Mouse (Mus musculus) heart, adult 2 months (tissue): ENCODE results near the gene Tmem183a. TPM values are rescaled to one million over a fixed set of nuclear protein-coding genes. Genes with fewer than 3 reads are reported as not detected.

Experiments
- DNase-seq, 2 experiments: peaks; one replicate each; pipeline ENCODE4 v3.0.0; 2021
- H3K27ac ChIP-seq: fragments of 200-600 bp; 2 replicates; pipeline ENCODE4 v1.8.1; 2022
- H3K27me3 ChIP-seq: fragments of 200-500 bp; 2 replicates; pipeline ENCODE4 v1.6.1; 2012; ENCODE audit warnings: mild to moderate bottlenecking, low read length, inconsistent platforms, mixed read lengths; ENCODE audit not compliant: control insufficient read depth, insufficient read depth
- H3K36me3 ChIP-seq: fragments of 200-500 bp; 2 replicates; pipeline ENCODE4 v1.6.1; 2012; ENCODE audit warnings: low read length, inconsistent platforms; ENCODE audit not compliant: control insufficient read depth, insufficient read depth
- H3K4me1 ChIP-seq: fragments of 200-500 bp; 2 replicates; pipeline ENCODE4 v1.6.1; 2011; ENCODE audit warnings: low read length; ENCODE audit not compliant: control insufficient read depth, insufficient read depth
- H3K4me3 ChIP-seq: fragments of 200-600 bp; 2 replicates; pipeline ENCODE4 v1.8.1; 2022
- H3K79me2 ChIP-seq: fragments of 200-500 bp; replicated peaks from 2 replicates; pipeline ENCODE4 v1.6.1; 2012; ENCODE audit warnings: mild to moderate bottlenecking, inconsistent platforms, low read length, moderate library complexity, mixed read lengths; ENCODE audit not compliant: control insufficient read depth, insufficient read depth
- H3K9ac ChIP-seq: fragments of 200-500 bp; 2 replicates; pipeline ENCODE4 v1.6.1; 2012; ENCODE audit warnings: low read depth, mild to moderate bottlenecking, control low read depth, inconsistent platforms, low read length, mixed read lengths
- CTCF ChIP-seq: fragments of 200-600 bp; IDR thresholded peaks from 2 replicates; pipeline ENCODE4 v1.8.1; 2022; ENCODE audit warnings: antibody characterized with exemption, mild to moderate bottlenecking, moderate library complexity
- EP300 ChIP-seq: fragments of 200-500 bp; IDR thresholded peaks from 2 replicates; pipeline ENCODE4 v1.6.1; 2011; ENCODE audit warnings: low read depth, low read length, control low read depth; ENCODE audit not compliant: insufficient read depth
- POLR2A ChIP-seq: fragments of 200-500 bp; IDR thresholded peaks from 2 replicates; pipeline ENCODE4 v1.6.1; 2011; ENCODE audit warnings: mild to moderate bottlenecking, low read depth, low read length, control low read depth; ENCODE audit not compliant: insufficient read depth
- WGBS: fragments of 180-500 bp; shearing (Covaris S2); methylation state at CpG from one replicate; pipeline ENCODE4 v1.1.7; 2018; 5-methylcytosine and 5-hydroxymethylcytosine counted together
- intact Hi-C: fragments of 180-260 bp; cut with DNase I; formaldehyde crosslinking; loops from one replicate; pipeline ENCODE4 v1.15.1; 2025
- polyA plus RNA-seq: library from polyadenylated mRNA; depleted of rRNA; stranded (reverse); fragments of >200 nt; gene quantifications from 2 replicates; pipeline ENCODE4 v1.2.3, GENCODE M21; 2012
- total RNA-seq, 2 experiments: library from RNA; stranded (reverse); gene quantifications; 2 replicates each; pipeline ENCODE4 v1.2.3; 2021

Tmem183a gene
- total and polyA plus RNA-seq, 3 experiments = 17.8 to 22.9 (median 18.7) TPM

GRCm38 (mm10) chr1:134342781-134343310 is 18.9 kb downstream of the Tmem183a start:
- Histone ChIP-seq H3K27ac (no peak overlapping the region; the same call in 1 of the 2 replicates), H3K36me3 (peaks cover 3% of the 10 kb centered on the region), H3K79me2 (no peaks in the 10 kb centered on the region), H3K4me3 (no peak overlapping the region), H3K27me3 (no peaks in the 10 kb centered on the region), H3K9ac (no peak overlapping the region), H3K4me1 (no peaks in the 10 kb centered on the region; the same call in 1 of the 2 replicates)
- DNase-seq = peak in 1 of 2 experiments; percentile 16
- no peak for TF ChIP-seq EP300
- no peak for TF ChIP-seq CTCF
- no peak for TF ChIP-seq POLR2A
- intact Hi-C loops = no loop called here
- WGBS = 70% methylated on average over 8 of the region's 8 CpGs

GRCm38 (mm10) chr1:134342278-134342664 is 19.5 kb downstream of the Tmem183a start:
- TF ChIP-seq POLR2A = no peak
- no peak for TF ChIP-seq EP300
- no peak for TF ChIP-seq CTCF
- no peak overlapping the region; the same call in 1 of the 2 replicates for H3K27ac ChIP-seq
- H3K36me3 ChIP-seq = peaks cover 3% of the 10 kb centered on the region
- H3K4me1 ChIP-seq = no peaks in the 10 kb centered on the region; the same call in 1 of the 2 replicates
- no peaks in the 10 kb centered on the region for H3K27me3 ChIP-seq
- intact Hi-C loops = no loop called here
- peak; percentile 16 to 36 for DNase-seq
- H3K4me3 ChIP-seq = no peak overlapping the region
- WGBS = 47% methylated on average over 2 of the region's 2 CpGs
- no peak overlapping the region for H3K9ac ChIP-seq
- no peaks in the 10 kb centered on the region for H3K79me2 ChIP-seq

DNA sequence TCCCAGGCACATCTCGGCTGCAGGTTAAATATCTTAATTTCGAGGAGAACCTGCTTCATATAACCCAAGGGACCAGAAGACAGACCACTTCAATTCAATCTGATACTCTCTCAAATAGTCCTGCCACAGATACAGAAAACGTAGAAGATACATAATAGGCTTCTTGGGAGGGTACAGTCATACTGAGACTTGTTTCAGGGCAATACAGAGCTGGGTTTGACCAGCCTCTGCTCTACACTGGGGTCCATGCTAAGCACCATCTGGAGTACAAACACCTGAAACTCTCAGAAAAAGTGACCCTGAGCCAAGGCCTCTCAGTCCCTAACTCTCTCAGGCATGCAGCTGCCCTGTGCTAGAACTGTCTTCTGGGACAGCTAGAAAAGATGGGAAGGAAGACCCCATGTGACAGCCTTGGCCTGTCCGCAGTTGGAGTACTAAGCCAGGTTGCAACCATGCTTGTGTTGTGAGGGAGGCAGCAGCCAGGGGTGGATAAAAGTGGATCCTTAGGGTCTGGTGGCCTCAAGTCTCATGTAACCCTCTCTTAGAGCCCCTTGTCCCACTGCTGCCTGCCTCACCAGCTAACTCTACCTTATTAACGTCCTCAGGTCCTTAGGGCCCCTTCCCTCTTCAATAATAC is 20.0 kb downstream of the Tmem183a start:
- peak in 1 of 2 experiments; percentile 14 for DNase-seq
- Histone ChIP-seq H3K4me3 (no peak overlapping the region), H3K27ac (no peak overlapping the region; the same call in 1 of the 2 replicates), H3K9ac (no peak overlapping the region), H3K36me3 (peaks cover 2% of the 10 kb centered on the region), H3K27me3 (no peaks in the 10 kb centered on the region), H3K79me2 (no peaks in the 10 kb centered on the region), H3K4me1 (no peaks in the 10 kb centered on the region; the same call in 1 of the 2 replicates)
- intact Hi-C loops = no loop called here
- TF ChIP-seq EP300 (no peak), CTCF (no peak), POLR2A (no peak)
- 72% methylated on average over 5 of the region's 5 CpGs for WGBS

DNA sequence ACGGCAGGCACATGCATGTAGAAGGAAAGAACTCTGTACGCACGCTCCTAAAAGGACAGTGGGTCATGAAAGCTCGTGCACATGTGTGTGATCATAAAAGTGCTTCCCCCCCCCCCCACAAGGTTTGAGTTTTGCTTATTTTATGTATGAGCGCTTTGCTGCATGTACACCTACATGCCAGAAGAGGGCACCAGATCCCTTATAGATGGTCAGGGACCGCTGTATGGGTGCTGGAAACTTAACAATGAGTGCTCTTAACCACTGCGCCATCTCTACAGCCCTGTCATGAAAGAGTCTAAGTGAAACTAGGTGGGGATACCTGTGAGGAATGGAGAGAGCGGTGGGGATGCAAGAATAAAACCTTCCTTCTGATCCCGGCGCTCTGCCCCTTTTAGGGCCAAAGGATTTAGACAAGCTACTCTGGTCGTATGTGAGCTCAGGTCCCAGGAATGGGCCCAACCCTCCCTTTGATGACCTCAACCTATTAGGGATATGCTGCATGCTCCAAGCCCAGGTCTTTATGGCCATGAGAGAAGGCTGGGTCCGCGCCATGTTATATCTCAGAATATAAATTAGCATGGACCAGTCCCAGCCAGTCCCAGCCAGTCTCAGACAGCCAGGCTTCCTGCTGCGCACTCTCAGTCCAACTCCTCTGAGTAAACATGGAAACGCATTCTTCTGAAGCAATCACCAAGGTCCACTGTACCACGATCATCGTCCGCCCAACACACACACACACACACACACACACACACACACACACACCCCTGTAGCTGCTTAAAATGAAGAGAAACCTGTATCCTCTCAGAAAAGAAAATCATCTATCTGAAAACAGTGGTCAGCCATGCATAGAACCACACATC is 21.8 kb downstream of the Tmem183a start:
- no peak for DNase-seq
- H3K79me2 ChIP-seq = no peaks in the 10 kb centered on the region
- H3K4me3 ChIP-seq = no peak overlapping the region
- WGBS = 95% methylated on average over 18 of the region's 18 CpGs
- TF ChIP-seq EP300 (no peak), POLR2A (no peak), CTCF (peak; percentile 16; the same call in 1 of the 2 replicates)
- H3K27ac ChIP-seq = no peak overlapping the region
- no peaks in the 10 kb centered on the region for H3K36me3 ChIP-seq
- intact Hi-C loops = no loop called here
- no peaks in the 10 kb centered on the region for H3K27me3 ChIP-seq
- no peaks in the 10 kb centered on the region; the same call in 1 of the 2 replicates for H3K4me1 ChIP-seq
- H3K9ac ChIP-seq = no peak overlapping the region

- no peaks in the 10 kb centered on the region for H3K79me2 ChIP-seq
- TF ChIP-seq EP300 (no peak), CTCF (no peak), POLR2A (no peak)
- 79% methylated on average over 7 of the region's 7 CpGs for WGBS
- no peak overlapping the region for H3K4me3 ChIP-seq
- H3K4me1 ChIP-seq = no peaks in the 10 kb centered on the region
- intact Hi-C loops = no loop called here
- no peak for DNase-seq
- no peak overlapping the region for H3K27ac ChIP-seq
- H3K27me3 ChIP-seq = no peaks in the 10 kb centered on the region
- H3K9ac ChIP-seq = no peak overlapping the region
- no peaks in the 10 kb centered on the region for H3K36me3 ChIP-seq
Observed at GRCm38 (mm10) chr1:134339162-134339561, 22.6 kb downstream of the Tmem183a start.
